Comparison of ENCODE assay signal across 8 mouse cellular contexts in the genomic region with DNA sequence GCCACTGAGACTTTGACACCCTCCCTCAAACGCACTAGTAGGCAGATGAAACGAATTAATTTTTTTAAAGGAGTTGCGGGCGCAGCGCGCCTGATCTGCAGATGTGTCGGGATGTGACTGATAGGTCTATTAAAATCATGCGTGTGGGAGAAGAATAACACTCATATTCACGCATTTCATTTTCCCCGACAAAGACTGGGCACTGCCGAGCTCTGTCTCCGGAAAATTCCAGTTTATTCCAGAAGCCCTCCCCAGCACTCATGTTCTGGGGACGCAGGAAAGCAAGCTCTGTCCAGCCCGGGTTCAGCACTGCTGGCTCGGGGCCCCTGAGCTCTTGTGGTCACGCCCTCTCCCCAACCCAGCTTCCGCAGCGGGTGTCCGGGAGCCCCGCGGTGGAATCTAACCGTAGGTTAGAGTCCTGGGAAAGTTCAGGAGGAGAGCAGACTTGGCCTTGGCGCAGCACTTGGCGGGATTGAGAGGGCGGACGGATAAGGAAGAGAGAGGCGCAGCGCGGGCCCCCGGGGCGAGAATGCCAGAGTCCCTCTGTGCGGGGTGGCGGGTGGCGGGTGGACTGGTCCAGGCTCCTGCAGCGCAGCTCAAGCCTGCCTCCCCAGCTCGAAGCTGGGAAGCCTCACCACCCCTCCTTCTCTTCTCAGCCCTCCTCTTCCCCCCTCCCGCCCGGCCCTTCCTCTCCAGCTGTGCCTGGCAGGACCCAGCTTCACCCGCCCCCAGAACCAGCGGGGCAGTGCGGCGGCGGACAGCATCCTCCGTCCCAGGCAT. TPM values are rescaled to one million over a fixed set of nuclear protein-coding genes. Genes with fewer than 3 reads are reported as not detected.
DNase-seq lines count a peak whose midpoint lies in the region; ATAC-seq lines count a peak whose summit lies in the region.

No protein-coding gene starts in this region.

- H3K9ac ChIP-seq in neural tube, embryonic 15.5 days (replicated peaks) = 0 out of 2 replicates have a peak overlapping the region, but pooled peaks have one; percentile 20

- no peaks in the 10 kb centered on the region for H3K36me3 ChIP-seq in neural tube, embryonic 15.5 days

- H3K4me3 ChIP-seq in neural tube, embryonic 15.5 days (replicated peaks) = peak overlapping the region; percentile 9

- no peaks in the 10 kb centered on the region for H3K9me3 ChIP-seq in neural tube, embryonic 15.5 days (replicated peaks)

- peaks cover 30% of the 10 kb centered on the region for H3K4me1 ChIP-seq in neural tube, embryonic 15.5 days

- H3K27ac ChIP-seq in neural tube, embryonic 15.5 days (replicated peaks) = peak overlapping the region; percentile 69; the same call in 1 of the 2 replicates

- peak; percentile 10 to 20 for DNase-seq in cerebellum, adult 18-20 months
- DNase-seq in right cerebral cortex, postnatal 25 days = peak; percentile 49
- DNase-seq in right cerebral cortex, adult 2 months (ENCODE audit: low spot score in 2 of 2) = no peak
- peak; percentile 40 for DNase-seq in kidney, postnatal 10 days

- ATAC-seq in cerebellum, adult (ENCODE audit: insufficient number of reproducible peaks, low FRiP score, low TSS enrichment) = no peak; the same call in 1 of the 2 replicates
- peak; percentile 63 for ATAC-seq in neural tube, embryonic 15.5 days (ENCODE audit: low FRiP score)
- ATAC-seq in activated CD4-positive, CD25-positive, alpha-beta regulatory T cell, adult 4 months = no peak
- no peak for ATAC-seq in granulocyte monocyte progenitor cell, adult 5-6 weeks (replicated peaks; ENCODE audit: poor library complexity, severe bottlenecking)

- peaks cover 79% of the 10 kb centered on the region for H3K27me3 ChIP-seq in neural tube, embryonic 15.5 days (replicated peaks)

- under 1% methylated on average over 34 of the region's 44 CpGs for WGBS in neural tube, embryonic 15.5 days

- peak overlapping the region; percentile 46 for H3K4me2 ChIP-seq in neural tube, embryonic 15.5 days

RNA-seq across cellular contexts. Expression of a gene that starts 5.7 kb away (rescaled TPM):
- polyA plus RNA-seq in neural tube, embryonic 15.5 days (2015; fragmentation: Nextera tagmentation; extraction: Ambion mirVana) = 0.40 and 0.91 TPM in 2 replicates
- polyA plus RNA-seq in activated CD4-positive, CD25-positive, alpha-beta regulatory T cell, adult 4 months (2017; shearing (Covaris generic)) = not detected
- total RNA-seq in granulocyte monocyte progenitor cell, adult 5-6 weeks (2014; fragmentation: Nextera tagmentation) = not detected in 2 replicates
- not detected in 2 replicates for total RNA-seq in granulocyte monocyte progenitor cell, adult 5-6 weeks (2017)

Comparison
In these comparisons a context has a peak if more than half of its experiments do, and no peak if none do; other contexts are left out.
1. DNase-seq: peak in cerebellum, adult 18-20 months (2 of 2), right cerebral cortex, postnatal 25 days (single experiment) and kidney, postnatal 10 days (single experiment); none in right cerebral cortex, adult 2 months (0 of 2).